Mouse (Mus musculus) gastrocnemius, postnatal 36 days (tissue): ENCODE data around the gene Efemp2. TPM values are rescaled to one million over a fixed set of nuclear protein-coding genes. Genes with fewer than 3 reads are reported as not detected.
A peak's percentile ranks its signal among the peaks of the same experiment; 100 is the strongest.

ENCODE experiments used
- DNase-seq, 2 experiments: peaks; one replicate each; pipeline ENCODE4 v3.0.0; 2022
- intact Hi-C: fragments of 180-260 bp; cut with DNase I; formaldehyde crosslinking; loops from one replicate; pipeline ENCODE4 v1.15.1; 2025
- long read RNA-seq, 2 experiments: library from polyadenylated mRNA; stranded (forward); transcript quantifications; one replicate each; pipeline ENCODE4 v2.0.0; 2021
- total RNA-seq, 2 experiments: library from RNA; stranded (reverse); gene quantifications; 2 replicates each; pipeline ENCODE4 v1.2.3; 2021

The Efemp2 gene
- total RNA-seq: 1 to 10 TPM; 5.3 to 6.3 TPM
- long read RNA-seq, experiment 1, partial matches to known transcripts: 1 of 11 reads
- long read RNA-seq, experiment 1, other reads (novel, unspliced or antisense): 4 of 11 reads
- long read RNA-seq, experiment 2, partial matches to known transcripts: 1 of 13 reads
- long read RNA-seq, experiment 2, other reads (novel, unspliced or antisense): 5 of 13 reads

GRCm38 (mm10) chr19:5473720-5474119, at the start of gene Efemp2:
Efemp2 (plus strand) TSS chr19:5473954.
- intact Hi-C loops: no loop called here
- DNase-seq: peak; percentile 67 to 84

- intact Hi-C loops: no loop called here
- DNase-seq: peak; percentile 65 to 73
Measured at GRCm38 (mm10) chr19:5424092-5424781, 49.5 kb upstream of the Efemp2 start.

GRCm38 (mm10) chr19:5424782-5425741, 48.7 kb upstream of the Efemp2 start, which contains the start of the genes Drap1 and AI837181:
Drap1 (minus strand) TSS chr19:5424979.
AI837181 (plus strand) TSS chr19:5425144.
- intact Hi-C loops: no loop called here
- peak; percentile 90 to 95 for DNase-seq

GRCm38 (mm10) chr19:5425906-5426565, 47.7 kb upstream of the Efemp2 start:
- intact Hi-C loops: no loop called here
- DNase-seq: no peak

GRCm38 (mm10) chr19:5426640-5427290, 47.0 kb upstream of the Efemp2 start:
- intact Hi-C loops: no loop called here
- no peak for DNase-seq

- intact Hi-C loops: no loop called here
- DNase-seq: no peak
Measured at GRCm38 (mm10) chr19:5428083-5428482, 45.7 kb upstream of the Efemp2 start.

- DNase-seq: no peak
- intact Hi-C loops: no loop called here
Measured at GRCm38 (mm10) chr19:5429219-5429618, 44.5 kb upstream of the Efemp2 start.

- intact Hi-C loops: loop anchor here (5.0 kb wide), 1 partner anchor 57 kb away; the partner anchor contains the start of gene Mus81
- peak; percentile 75 to 77 for DNase-seq
Measured at GRCm38 (mm10) chr19:5429806-5430205, 43.9 kb upstream of the Efemp2 start.

GRCm38 (mm10) chr19:5430408-5430807, 43.3 kb upstream of the Efemp2 start:
- intact Hi-C loops: loop anchor here (5.0 kb wide), 1 partner anchor 57 kb away; the partner anchor contains the start of gene Mus81
- DNase-seq: no peak

GRCm38 (mm10) chr19:5431911-5432464, 41.8 kb upstream of the Efemp2 start:
- intact Hi-C loops: loop anchor here (5.0 kb wide), 1 partner anchor 55 kb away; the partner anchor contains the start of gene Mus81
- DNase-seq: no peak

- no peak for DNase-seq
- intact Hi-C loops: loop anchor here (5.0 kb wide), 1 partner anchor 54 kb away; the partner anchor contains the start of gene Mus81
Measured at GRCm38 (mm10) chr19:5432992-5433852, 40.5 kb upstream of the Efemp2 start.

- intact Hi-C loops: loop anchor here (5.0 kb wide), 1 partner anchor 53 kb away; the partner anchor contains the start of gene Mus81
- no peak for DNase-seq
Measured at GRCm38 (mm10) chr19:5433951-5434350, 39.8 kb upstream of the Efemp2 start.

- intact Hi-C loops: no loop called here
- DNase-seq: no peak
Measured at GRCm38 (mm10) chr19:5444371-5444908, 29.3 kb upstream of the Efemp2 start.

GRCm38 (mm10) chr19:5444954-5445353, 28.8 kb upstream of the Efemp2 start:
- no peak for DNase-seq
- intact Hi-C loops: no loop called here

GRCm38 (mm10) chr19:5445747-5446146, 28.0 kb upstream of the Efemp2 start:
- DNase-seq: no peak
- intact Hi-C loops: no loop called here

- peak in 1 of 2 experiments; percentile 57 for DNase-seq
- intact Hi-C loops: no loop called here
Measured at GRCm38 (mm10) chr19:5447515-5448353, 26.0 kb upstream of the Efemp2 start, which contains the start of gene Fosl1. Fosl1 (plus strand) TSS chr19:5447547.
